Mouse (Mus musculus) liver, postnatal 0 days (tissue): Measurements from ENCODE around the gene Spef2. TPM values are rescaled to one million over a fixed set of nuclear protein-coding genes. Genes with fewer than 3 reads are reported as not detected.
A peak's percentile ranks its signal among the peaks of the same experiment; 100 is the strongest.

Experiments used
- ATAC-seq: fragments of 200-750 bp; cut with Nextera tagmentation; 2 replicates; pipeline ENCODE4 v1.8.0; 2017; ENCODE audit warnings: mild to moderate bottlenecking, moderate library complexity
- DNase-seq: peaks from one replicate; pipeline ENCODE4 v3.0.0-alpha.2; 2016
- H3K27ac ChIP-seq: fragments of 300-500 bp; sonication (generic); 2 replicates; pipeline ENCODE4 v1.5.1; 2014; ENCODE audit warnings: antibody characterized with exemption, moderate library complexity, mild to moderate bottlenecking, low read depth
- H3K27me3 ChIP-seq: fragments of 300-500 bp; sonication (generic); 2 replicates; pipeline ENCODE4 v1.6.1; 2014; ENCODE audit warnings: low read length, control low read depth, mixed read lengths; ENCODE audit not compliant: insufficient read depth
- H3K36me3 ChIP-seq: fragments of 300-500 bp; sonication (generic); replicated peaks from 2 replicates; pipeline ENCODE4 v1.6.1; 2014; ENCODE audit warnings: mild to moderate bottlenecking, control low read depth, low read length, moderate library complexity, mixed read lengths; ENCODE audit not compliant: insufficient read depth
- H3K4me1 ChIP-seq: fragments of 300-500 bp; sonication (generic); 2 replicates; pipeline ENCODE4 v1.6.1; 2014; ENCODE audit warnings: antibody characterized with exemption, mild to moderate bottlenecking, control low read depth; ENCODE audit not compliant: insufficient read depth
- H3K4me2 ChIP-seq: fragments of 300-500 bp; sonication (generic); 2 replicates; pipeline ENCODE4 v1.6.1; 2014; ENCODE audit warnings: low read depth, mild to moderate bottlenecking, low read length, moderate library complexity, mixed read lengths
- H3K4me3 ChIP-seq: fragments of 300-500 bp; sonication (generic); 2 replicates; pipeline ENCODE4 v1.5.1; 2014; ENCODE audit warnings: low read depth, low read length
- H3K9ac ChIP-seq: fragments of 300-500 bp; sonication (generic); replicated peaks from 2 replicates; pipeline ENCODE4 v1.6.1; 2014; ENCODE audit warnings: mild to moderate bottlenecking, moderate library complexity
- H3K9me3 ChIP-seq: fragments of 300-500 bp; sonication (generic); 2 replicates; pipeline ENCODE4 v1.6.1; 2016; ENCODE audit warnings: mild to moderate bottlenecking, control low read depth, low read length, mixed read lengths
- CTCF ChIP-seq: sonication (generic); IDR thresholded peaks from 2 replicates; pipeline ENCODE4 v1.5.1; 2016; ENCODE audit warnings: antibody characterized with exemption, low read depth
- EP300 ChIP-seq: IDR thresholded peaks from 2 replicates; pipeline ENCODE4 v1.6.1; 2016; ENCODE audit warnings: antibody characterized with exemption, low read depth, mild to moderate bottlenecking
- WGBS: fragments of 180-500 bp; shearing (Covaris S2); extraction: QIAGEN DNeasy Blood & Tissue Kit; methylation state at CpG from one replicate; pipeline ENCODE4 v1.1.7; 2014; ENCODE audit not compliant: insufficient replicate concordance; 5-methylcytosine and 5-hydroxymethylcytosine counted together
- polyA plus RNA-seq: library from polyadenylated mRNA; unstranded; fragments of >200 nt; fragmentation: Nextera tagmentation; extraction: Ambion mirVana; gene quantifications from 2 replicates; pipeline ENCODE4 v1.2.1, GENCODE M21; 2015

The Spef2 gene
- polyA plus RNA-seq, 1 experiment from 2014 or later, result 0.12 TPM

DNA sequence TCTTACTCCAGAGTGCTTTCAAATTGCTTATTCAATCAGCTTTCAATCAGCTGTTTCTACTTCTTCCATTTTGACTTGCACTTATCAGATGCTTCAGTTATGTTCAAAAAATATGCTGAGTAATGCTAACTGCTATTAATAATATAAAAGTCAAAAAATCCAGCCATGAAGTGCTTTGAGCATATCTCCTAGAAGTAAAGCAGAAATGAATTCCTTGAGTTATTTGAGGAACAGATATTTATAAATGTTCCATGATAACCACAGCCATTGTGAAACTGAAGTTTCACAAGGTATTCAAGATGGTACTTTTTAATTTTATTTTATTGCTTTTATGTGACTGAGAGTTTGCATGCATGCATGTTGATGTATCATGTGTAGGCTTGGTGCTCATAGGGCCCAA, 18.4 kb upstream of the Spef2 start:
- no peak for DNase-seq
- Histone ChIP-seq H3K9ac (no peak overlapping the region), H3K4me2 (no peak overlapping the region), H3K4me1 (no peaks in the 10 kb centered on the region), H3K4me3 (no peak overlapping the region), H3K27ac (no peak overlapping the region), H3K27me3 (no peaks in the 10 kb centered on the region), H3K9me3 (no peaks in the 10 kb centered on the region), H3K36me3 (no peaks in the 10 kb centered on the region)
- no peak for ATAC-seq
- no peak for TF ChIP-seq EP300
- no peak for TF ChIP-seq CTCF

DNA sequence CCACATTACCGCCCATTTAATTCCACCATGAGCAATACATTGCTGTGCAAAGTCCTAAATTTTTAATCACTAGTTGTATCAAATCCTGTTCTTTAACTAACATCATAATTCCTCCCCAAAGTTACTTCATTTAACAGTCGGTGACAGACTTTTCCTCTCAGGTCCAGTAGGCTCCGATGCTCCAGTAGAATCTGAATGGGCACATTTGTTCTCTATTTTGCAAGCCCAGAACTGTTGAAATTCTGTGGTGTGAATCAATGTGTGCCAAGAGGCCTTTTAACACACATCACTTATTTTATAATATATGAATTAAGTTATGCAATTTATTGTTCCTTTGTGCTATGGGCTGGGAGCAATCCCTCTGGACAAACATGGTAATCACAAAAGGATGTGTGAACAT, 2.3 kb upstream of the Spef2 start:
- ATAC-seq (no peak), DNase-seq (no peak)
- no peak overlapping the region for H3K9ac ChIP-seq
- H3K4me1 ChIP-seq, result peaks cover 4% of the 10 kb centered on the region; the same call in 1 of the 2 replicates
- H3K4me2 ChIP-seq, result no peak overlapping the region
- H3K36me3 ChIP-seq, result no peaks in the 10 kb centered on the region
- no peaks in the 10 kb centered on the region for H3K9me3 ChIP-seq
- TF ChIP-seq CTCF, result no peak
- TF ChIP-seq EP300, result no peak
- no peak overlapping the region for H3K27ac ChIP-seq
- H3K4me3 ChIP-seq, result no peak overlapping the region
- no peaks in the 10 kb centered on the region for H3K27me3 ChIP-seq
- 76% methylated on average over 3 of the region's 3 CpGs for WGBS

DNA sequence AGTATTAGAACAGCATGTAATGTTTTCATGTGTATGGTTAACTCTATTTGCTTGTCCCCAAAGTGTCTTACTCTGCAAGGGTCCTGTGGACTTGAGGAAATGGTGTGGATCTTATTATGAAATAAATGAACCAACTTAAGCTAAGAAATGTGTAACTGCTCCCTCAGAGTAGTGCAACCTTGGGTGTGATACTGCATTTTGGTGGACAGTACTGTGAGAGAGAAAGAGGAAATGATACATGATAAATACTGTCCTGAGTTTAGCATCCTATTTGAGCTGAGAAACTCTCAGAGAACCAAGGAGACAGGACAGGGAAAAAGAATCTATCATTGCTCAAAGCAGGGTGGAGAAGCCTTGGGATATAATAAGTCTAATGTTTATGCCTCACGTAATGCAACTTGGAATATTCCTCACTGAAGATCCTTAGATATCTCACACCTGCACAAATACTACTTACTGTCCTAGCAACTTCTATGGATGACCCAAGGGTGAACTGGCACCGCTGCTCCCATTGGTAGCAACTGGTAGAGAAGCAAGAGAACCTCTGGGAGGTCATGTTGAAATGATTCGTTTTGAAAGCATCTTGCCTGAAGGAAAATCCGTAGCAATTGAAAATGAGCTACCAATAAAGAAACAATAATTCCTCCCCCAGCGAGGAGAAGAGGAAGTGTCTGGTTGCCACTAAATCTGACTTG, 1.1 kb downstream of the Spef2 start:
- Histone ChIP-seq H3K9ac (no peak overlapping the region), H3K36me3 (no peaks in the 10 kb centered on the region), H3K27ac (peak overlapping the region; percentile 62; the same call in 1 of the 2 replicates), H3K4me3 (no peak overlapping the region), H3K27me3 (no peaks in the 10 kb centered on the region), H3K4me1 (peaks cover 4% of the 10 kb centered on the region; the same call in 1 of the 2 replicates), H3K4me2 (0 out of 2 replicates have a peak overlapping the region, but pooled peaks have one; percentile 67), H3K9me3 (no peaks in the 10 kb centered on the region)
- ATAC-seq (no peak), DNase-seq (no peak)
- TF ChIP-seq EP300 (no peak), CTCF (no peak)
- 37% methylated on average over 5 of the region's 5 CpGs for WGBS

DNA sequence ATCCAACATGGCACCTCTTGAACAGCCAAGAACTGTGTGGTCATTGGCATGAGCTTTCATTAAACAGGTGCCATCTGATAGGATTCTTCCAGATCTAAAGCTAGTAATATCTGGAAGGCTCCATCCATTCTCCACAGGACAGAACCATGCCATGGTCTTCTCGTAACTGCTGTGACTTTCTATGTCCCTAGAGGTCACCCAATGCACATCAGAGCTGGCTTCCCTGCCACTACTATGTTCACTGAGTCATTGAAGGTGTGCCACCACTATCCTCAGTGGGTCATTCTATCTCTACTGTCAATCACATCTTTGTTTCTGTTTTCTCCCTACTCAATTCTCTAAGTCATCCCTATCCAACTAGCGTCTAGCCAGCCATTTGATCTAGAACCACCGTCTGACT, 6.5 kb downstream of the Spef2 start:
- Histone ChIP-seq H3K27me3 (no peaks in the 10 kb centered on the region), H3K36me3 (no peaks in the 10 kb centered on the region)
- no peak for ATAC-seq

DNA sequence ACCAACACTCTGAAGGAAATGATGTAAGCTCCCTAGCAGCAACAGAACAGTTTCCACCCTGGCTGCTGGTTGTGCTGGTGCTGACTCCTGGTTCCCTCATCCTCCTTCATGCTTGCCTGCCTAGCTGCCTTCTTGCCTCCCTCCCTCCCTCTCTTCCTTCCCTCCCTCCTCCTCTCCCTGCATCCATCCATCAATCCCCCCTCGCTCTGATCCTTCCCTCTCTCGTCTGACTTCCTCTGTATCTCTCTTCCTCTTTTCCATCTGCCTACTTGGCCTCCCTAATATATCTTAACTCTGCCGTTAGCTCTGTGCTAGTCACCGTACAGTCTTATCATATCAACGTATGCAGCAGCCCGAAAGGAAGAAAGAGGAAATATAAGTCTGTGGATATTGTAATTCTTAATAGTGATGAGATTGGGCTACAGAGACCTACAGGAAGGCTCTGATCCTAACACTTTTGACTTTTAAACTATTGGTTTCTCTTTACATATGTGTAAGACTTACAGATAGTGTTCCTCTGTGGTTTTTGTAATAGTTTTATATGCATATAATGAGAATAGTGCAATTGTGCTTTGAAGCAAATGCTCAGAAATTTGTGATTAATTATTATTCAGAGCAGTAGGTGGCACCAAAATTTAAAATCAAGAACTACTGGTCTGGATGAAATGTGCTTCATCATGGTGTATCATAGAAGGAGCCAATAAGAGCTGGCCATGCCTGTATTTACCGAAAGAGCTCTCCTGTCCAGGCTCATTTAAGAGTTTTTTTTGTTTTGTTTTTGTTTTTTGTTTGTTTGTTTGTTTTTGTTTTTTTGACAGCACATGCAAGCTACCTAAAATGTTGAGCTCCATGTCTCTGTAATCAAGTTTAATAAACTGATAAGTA, 33.9 kb downstream of the Spef2 start:
- peak; percentile 64 for ATAC-seq
- no peak for DNase-seq
- no peaks in the 10 kb centered on the region for H3K27me3 ChIP-seq
- H3K4me3 ChIP-seq, result no peak overlapping the region
- H3K9me3 ChIP-seq, result no peaks in the 10 kb centered on the region
- no peak overlapping the region; the same call in 1 of the 2 replicates for H3K4me2 ChIP-seq
- WGBS, result 28% methylated on average over 7 of the region's 7 CpGs
- no peak overlapping the region for H3K9ac ChIP-seq
- H3K36me3 ChIP-seq, result no peaks in the 10 kb centered on the region
- no peaks in the 10 kb centered on the region; the same call in 1 of the 2 replicates for H3K4me1 ChIP-seq
- TF ChIP-seq EP300 (no peak), CTCF (no peak)
- H3K27ac ChIP-seq, result no peak overlapping the region

More for the DNA sequence above, 6.5 kb downstream of the Spef2 start:
- Histone ChIP-seq H3K4me2 (no peak overlapping the region), H3K27ac (no peak overlapping the region), H3K9ac (no peak overlapping the region), H3K4me1 (no peaks in the 10 kb centered on the region), H3K4me3 (no peak overlapping the region), H3K9me3 (no peaks in the 10 kb centered on the region)
- TF ChIP-seq EP300 (no peak), CTCF (0 out of 2 replicates have a peak, but pooled peaks have one; percentile 21)
- DNase-seq, result no peak
- 77% methylated on average over 3 of the region's 3 CpGs for WGBS

DNA sequence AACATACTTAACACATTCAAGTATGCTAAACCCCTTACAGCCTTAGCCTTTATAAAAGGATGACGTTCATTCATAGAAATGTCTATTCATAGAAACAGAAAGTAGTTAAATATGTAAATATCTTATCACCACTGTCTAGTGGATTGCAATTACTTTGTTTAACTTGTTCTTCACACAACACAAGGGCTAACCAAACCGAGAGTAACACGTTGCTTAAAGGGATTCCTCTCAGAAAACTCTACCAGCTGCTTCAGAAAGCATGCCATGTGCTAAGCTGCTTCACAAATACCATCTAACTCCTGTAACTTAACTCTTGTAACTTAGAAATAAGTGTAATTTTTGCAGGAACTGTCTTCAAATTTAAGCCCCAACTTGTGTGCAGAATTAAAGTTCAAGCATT, 35.0 kb downstream of the Spef2 start:
- ATAC-seq (no peak), DNase-seq (no peak)
- Histone ChIP-seq H3K4me1 (no peaks in the 10 kb centered on the region; the same call in 1 of the 2 replicates), H3K9ac (no peak overlapping the region), H3K36me3 (no peaks in the 10 kb centered on the region), H3K27me3 (no peaks in the 10 kb centered on the region), H3K4me2 (no peak overlapping the region), H3K9me3 (no peaks in the 10 kb centered on the region), H3K4me3 (no peak overlapping the region), H3K27ac (no peak overlapping the region)
- no peak for TF ChIP-seq CTCF
- no peak for TF ChIP-seq EP300
- 59% methylated on average over 3 of the region's 3 CpGs for WGBS
